Mouse (Mus musculus): ENCODE results near the gene Dlg5.

Dlg5 gene

DNA sequence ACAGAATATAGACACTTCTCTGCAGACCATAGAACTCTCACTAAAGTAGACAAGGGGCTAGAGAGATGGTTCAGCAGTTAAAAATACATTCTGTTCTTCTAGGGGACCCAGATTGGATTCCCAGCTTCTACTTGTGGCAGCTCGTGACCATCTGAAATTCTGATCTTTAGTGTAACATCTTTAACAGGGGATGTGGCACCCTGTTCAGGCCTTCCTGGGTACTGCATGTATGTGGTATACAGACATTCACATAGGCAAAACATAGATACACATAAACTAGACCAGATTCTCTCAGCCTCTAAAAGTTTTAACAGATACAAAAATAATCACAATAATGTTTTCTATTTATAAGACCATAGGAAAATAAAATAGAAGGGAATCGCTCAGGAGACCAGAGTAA, 120.7 kb downstream of the Dlg5 start:
- no peak for DNase-seq (ENCODE audit: low read depth, low spot score)

- peak; percentile 3 for DNase-seq (ENCODE audit: low read depth, low spot score)
These were observed 121.5 kb downstream of the Dlg5 start for GRCm38 (mm10) chr14:24124171-24124570.

DNA sequence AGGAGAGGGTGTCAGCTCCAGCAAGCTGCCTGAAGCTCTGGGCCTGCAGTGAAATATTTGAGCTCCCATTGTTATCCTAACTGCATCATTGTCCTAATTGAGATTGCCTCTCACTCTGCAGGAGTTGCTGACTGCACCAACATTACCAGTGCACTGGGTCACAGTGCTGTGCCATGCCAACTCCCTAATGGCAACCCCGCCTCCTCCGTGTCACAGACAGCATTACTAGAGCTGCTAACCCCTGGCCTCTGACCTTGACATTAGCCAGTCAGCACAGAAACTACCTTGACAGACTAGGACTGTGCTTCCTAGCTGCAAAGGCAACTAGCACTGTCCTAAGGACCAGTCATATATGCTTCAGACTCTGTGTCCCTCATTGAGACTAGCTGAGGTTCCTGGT, 139.0 kb downstream of the Dlg5 start:
- DNase-seq (ENCODE audit: low read depth, low spot score) = no peak

- no peak for DNase-seq (ENCODE audit: low read depth, low spot score)
These were observed 146.9 kb downstream of the Dlg5 start for GRCm38 (mm10) chr14:24098828-24099227.

GRCm38 (mm10) chr14:24094656-24095055, 151.1 kb downstream of the Dlg5 start:
- DNase-seq (ENCODE audit: low read depth, low spot score) = no peak

GRCm38 (mm10) chr14:24093221-24093620, 152.5 kb downstream of the Dlg5 start:
- DNase-seq (ENCODE audit: low read depth, low spot score) = peak; percentile 51

DNA sequence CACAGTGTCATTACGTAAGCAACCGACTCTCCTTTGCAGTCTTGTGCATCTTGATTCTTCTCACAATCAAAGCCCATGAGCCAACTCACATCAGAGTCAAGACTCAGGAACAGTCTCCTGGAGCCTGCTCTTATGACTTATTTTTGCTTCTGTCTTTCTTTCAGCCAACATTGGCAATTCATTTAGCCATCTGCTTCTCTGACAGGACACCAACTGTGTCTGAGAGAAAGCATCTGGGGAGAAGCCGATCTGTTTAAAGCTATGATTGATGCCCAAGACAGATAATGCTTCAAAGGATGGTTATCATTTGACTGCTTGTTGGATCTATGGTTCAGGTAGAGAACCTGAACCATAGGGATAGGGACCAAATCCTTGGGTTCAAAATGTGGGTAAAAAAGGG, 153.3 kb downstream of the Dlg5 start:
- no peak for DNase-seq (ENCODE audit: low read depth, low spot score)

- no peak for DNase-seq (ENCODE audit: low read depth, low spot score)
These were observed 154.9 kb downstream of the Dlg5 start for GRCm38 (mm10) chr14:24090790-24091189.

DNA sequence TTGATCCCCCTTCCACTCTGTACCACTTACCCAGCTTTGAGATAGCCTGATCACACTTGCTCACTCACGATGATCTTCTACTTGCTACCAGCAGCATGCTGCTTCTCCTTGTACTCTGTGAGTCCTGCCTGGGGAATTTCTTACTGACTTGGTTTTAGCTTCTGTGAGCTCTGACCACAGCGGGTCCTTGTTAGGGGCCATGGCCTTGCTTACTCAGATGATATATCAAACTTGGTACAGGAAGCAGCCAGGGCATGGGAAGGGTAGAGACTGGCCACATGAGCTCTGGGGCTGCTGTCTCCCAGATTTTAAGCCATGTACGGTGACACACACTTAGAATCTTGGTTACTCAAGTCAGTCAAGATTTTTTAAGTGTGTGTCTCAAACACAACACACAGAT, 156.5 kb downstream of the Dlg5 start:
- DNase-seq (ENCODE audit: low read depth, low spot score) = no peak

DNA sequence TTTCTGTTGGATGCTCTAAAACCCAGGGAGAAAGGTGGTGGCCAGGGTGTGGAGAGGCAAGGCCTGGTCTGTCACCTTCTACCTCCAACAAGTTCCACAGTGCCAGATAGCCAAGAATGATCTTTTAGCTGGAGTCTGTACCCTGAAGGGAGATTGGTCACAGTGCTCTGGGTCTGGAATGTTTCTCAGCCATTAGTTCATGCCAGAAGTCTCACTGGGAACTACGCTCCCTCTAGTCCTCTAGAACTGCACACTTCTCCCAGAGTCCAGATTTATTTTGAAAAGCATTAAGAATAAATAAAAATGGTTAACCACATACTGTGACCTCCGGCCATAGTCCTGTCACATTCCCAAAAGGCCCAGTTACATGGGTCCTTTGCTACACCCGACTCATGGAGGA, 158.3 kb downstream of the Dlg5 start:
- peak; percentile 11 for DNase-seq (ENCODE audit: low read depth, low spot score)

- DNase-seq (ENCODE audit: low read depth, low spot score) = peak; percentile 29
These were observed 159.2 kb downstream of the Dlg5 start for GRCm38 (mm10) chr14:24086481-24086880.

Measured in 3T3-L1 (cell line).